Mouse (Mus musculus): ENCODE data around the gene Rimbp2.
A peak's percentile ranks its signal among the peaks of the same experiment; 100 is the strongest.

The Rimbp2 gene

DNA sequence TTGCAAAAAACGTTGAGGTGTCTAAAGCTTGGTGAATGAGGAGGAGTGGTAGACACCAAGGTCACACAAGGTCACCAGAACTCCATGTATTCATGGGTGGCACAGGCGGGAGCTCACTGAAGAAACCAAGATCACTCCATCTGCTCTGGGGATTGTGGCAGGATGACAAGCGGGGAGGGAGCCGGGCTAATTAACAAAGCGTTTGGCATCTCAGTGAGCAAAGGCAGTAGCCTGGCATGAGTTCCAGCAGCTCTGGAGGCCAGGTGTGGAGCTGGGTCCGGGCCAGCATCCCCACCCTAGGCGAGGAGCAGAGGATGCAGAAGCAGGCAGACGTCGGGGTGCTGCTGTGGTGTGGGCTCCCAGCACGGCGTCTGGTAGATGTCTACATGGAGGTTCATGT is 108.3 kb downstream of the Rimbp2 start:
- peak; percentile 76 for DNase-seq (ENCODE audit: low spot score)

DNA sequence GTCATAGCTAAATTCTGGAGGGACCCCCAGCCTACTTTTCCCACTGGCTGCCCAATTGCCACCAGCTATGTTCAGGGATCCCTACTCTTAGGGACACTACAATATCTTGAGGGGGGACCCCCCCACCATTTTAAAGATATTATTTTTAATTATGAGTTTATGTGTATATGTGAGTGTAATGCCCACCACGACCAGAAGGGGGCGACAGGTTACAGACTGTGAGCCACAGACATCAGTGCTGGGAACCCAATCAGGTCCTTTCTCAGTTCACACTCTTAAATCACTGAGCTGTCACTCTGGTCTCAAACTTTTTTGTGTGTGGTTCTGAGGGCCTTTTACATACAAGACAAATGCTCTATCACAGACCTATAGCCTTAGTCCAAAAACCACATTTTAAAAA is 109.3 kb downstream of the Rimbp2 start:
- DNase-seq (ENCODE audit: low spot score), result no peak

GRCm38 (mm10) chr5:128841541-128841940 is 111.7 kb downstream of the Rimbp2 start:
- peak; percentile 83 for DNase-seq (ENCODE audit: low spot score)

GRCm38 (mm10) chr5:128837045-128837444 is 116.2 kb downstream of the Rimbp2 start:
- DNase-seq (ENCODE audit: low spot score), result no peak

DNA sequence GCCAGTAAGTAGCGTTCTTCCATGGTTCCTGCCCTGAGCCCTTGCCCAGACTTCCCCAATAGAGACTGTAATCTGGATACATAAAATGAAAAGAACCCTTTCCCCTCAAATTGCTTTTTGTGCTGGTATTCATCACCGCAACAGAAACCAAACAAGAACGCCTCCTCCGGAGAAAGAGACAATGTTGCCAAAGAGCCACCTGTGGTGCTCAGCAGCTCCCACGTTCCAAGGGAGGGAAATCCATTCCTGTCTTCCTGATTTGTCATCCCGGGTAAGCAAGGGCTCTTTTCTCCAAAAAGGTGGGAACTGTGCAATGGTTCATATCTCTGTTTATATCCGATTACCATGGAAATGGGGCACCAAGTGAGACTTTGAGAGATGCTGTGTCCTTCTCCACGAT is 119.2 kb downstream of the Rimbp2 start:
- DNase-seq (ENCODE audit: low spot score), result no peak

GRCm38 (mm10) chr5:128822843-128823242 is 130.4 kb downstream of the Rimbp2 start:
- no peak for DNase-seq (ENCODE audit: low spot score)

DNA sequence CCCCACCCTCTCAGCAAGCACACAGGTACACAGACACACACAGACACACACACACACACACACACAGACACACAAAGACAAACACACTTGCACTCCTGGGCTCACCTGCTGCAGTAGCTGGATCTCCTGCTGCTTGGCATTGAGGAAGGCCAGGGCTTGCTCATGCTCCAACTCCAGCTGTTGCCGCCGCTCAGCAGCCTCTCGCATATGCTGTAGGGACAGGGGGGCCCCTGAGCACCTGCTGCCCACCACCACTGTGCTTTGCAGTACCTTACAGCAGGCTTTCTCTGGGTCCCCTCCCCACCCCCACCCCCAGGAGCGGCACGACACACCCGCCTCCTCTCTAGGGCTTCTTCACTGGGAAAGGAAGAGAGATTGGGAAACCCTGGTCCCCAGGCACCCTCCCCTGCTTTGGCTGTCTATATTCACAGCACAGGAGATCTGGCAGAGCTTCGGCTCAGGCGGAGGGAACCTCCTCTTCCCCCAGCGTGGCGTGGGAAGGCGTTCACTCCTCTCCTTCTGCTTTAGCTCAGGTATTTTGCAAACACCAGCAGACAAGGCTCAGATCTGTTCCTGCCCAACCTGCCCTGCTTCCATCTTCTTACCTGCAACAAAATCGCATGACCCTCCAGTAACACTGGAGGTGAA is 133.5 kb downstream of the Rimbp2 start:
- DNase-seq (ENCODE audit: low spot score), result peak; percentile 67

- no peak for DNase-seq (ENCODE audit: low spot score)
Measured at GRCm38 (mm10) chr5:128815629-128816028, 137.7 kb downstream of the Rimbp2 start.

- no peak for DNase-seq (ENCODE audit: low spot score)
Measured at GRCm38 (mm10) chr5:128815078-128815477, 138.2 kb downstream of the Rimbp2 start.

GRCm38 (mm10) chr5:128813121-128813520 is 140.2 kb downstream of the Rimbp2 start:
- no peak for DNase-seq (ENCODE audit: low spot score)

DNA sequence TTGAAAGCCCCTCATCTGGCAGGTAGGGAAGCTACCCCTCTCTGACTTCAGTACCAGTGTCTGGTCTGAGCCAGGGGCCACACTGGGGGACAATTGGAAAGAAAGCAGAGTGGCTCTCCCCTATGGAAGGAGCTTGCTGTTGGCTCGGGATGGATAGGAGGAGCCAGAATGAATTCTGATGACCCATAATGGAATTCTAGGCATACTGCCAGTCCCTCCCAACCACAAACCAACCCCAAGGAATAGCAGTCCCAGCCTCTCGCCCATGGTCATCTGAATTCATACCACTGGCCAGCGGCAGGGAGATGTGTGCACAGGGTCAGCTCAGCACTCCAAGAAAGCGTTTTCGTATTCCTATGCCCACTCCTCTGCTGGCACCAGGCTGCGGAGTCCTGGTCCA is 141.9 kb downstream of the Rimbp2 start:
- DNase-seq (ENCODE audit: low spot score), result no peak

DNA sequence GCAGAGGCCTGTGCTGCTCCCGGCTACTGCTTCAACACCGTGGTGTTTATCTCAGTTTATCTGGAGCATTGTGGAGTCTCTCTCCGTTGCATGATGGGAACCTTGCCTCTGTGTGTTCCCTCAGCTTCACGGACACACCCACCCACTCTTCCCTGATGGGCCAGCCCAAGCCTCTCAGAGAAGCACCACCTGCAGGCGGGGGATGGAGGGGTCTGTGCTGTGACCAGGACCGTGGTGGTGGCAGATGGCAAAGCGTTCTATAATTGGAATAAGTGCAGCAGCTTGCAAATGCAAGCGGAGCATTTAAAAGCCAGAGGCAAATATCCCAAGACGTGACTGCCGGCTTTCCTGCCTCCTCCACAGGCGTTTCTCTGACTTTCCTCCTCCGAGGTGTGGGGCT is 143.3 kb downstream of the Rimbp2 start:
- peak; percentile 86 for DNase-seq (ENCODE audit: low spot score)

GRCm38 (mm10) chr5:128809406-128809805 is 143.9 kb downstream of the Rimbp2 start:
- DNase-seq (ENCODE audit: low spot score), result no peak

DNA sequence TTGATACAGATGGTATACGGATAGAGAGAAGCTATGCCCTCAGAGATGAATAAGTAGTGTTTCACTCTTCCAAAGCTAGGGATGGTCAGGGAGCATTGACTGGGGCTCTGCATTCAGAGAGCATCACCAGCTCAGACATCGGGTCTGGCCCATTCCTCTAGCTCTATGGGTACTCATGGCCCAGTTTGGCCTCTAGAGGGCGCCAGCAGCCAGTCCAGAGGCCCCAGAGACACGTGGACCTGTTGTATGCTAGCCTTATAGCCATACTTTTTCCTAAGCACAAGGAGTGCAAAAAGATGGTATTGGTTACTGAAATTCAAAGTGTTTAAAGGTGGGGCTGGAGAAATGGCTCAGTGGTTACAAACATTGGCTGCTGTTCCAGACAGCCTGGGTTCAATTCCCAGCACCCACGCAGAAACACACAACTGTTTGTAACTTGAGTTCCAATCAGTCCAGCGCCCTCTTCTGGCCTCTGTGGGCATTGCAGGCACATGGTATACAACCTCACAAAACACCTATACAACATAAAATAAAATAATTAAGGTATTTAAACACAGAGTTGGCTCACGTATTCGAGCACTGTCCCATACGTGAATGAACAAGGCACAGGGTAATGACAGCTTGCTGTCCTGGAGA is 144.6 kb downstream of the Rimbp2 start:
- no peak for DNase-seq (ENCODE audit: low spot score)

DNA sequence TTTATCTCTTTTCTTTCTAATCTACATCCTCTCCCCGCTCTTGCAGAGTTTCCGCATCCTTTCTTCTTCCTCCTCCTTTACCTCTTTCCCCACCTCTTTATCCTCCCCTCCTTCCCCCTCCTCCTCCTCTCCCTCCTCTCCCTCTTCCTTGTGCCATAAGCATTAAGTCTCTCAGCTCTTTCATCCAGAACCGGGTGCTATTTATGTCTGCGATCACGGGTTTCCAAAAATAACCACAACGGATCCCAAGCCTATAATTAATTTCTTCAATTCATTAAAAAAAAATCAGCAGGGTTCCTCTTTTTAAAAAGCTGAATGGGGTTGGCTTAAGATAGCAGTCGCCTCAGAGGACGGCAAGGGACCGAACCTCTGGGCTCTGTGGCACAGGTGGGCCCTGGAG is 145.9 kb downstream of the Rimbp2 start:
- no peak for DNase-seq (ENCODE audit: low spot score)

DNA sequence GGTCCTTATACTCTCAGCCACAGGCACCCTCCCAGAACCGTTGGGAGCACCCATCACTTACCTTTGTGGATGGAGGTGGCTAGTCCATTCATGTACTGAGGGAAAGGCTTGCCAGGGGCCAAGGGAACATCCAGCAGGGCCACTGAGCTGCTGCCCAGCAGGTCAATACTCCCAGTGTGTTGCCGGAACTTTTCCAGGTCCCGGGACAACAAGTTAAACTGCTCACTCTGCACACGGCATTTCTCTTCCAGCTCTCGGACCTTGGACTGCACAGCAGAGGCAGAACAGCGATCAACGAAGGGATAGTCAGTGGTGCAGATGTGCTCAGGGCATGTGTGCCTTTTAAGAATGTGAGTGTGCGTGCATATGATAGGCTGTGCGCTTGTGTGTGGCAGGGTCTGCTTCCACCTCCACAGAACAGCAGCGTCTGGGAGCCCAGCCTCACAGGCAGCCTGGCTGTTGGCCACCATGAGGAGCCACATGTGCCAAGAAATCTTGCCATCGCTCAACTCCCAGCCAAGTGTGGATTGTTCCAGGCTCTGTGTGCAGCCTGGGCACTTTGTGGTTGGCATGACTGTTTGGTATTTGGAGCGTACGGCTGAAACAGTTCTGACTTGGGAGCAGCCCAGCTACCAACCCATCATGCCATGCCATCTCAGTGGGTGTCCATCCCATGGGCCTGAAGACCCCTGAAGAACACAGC is 146.8 kb downstream of the Rimbp2 start:
- peak; percentile 85 for DNase-seq (ENCODE audit: low spot score)

DNA sequence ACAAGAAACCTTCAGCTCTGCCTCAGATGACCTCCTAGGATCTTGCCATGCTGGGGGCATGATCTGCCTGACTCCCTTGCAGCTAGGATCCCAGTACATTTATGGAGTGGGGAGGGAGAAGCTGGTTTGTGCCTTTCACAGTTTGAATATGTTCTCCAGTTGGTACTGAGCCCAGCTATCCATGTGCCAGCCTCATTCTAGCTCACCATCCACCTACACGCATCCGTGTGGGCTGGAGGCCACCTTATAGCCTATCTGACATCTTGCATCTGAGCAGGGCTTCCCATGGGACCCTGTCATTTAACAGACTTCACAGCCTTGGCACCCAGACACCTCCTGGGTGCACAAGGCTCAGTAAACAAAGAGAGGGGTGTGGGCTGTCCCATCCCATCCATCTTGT is 148.2 kb downstream of the Rimbp2 start:
- DNase-seq (ENCODE audit: low spot score), result no peak

DNA sequence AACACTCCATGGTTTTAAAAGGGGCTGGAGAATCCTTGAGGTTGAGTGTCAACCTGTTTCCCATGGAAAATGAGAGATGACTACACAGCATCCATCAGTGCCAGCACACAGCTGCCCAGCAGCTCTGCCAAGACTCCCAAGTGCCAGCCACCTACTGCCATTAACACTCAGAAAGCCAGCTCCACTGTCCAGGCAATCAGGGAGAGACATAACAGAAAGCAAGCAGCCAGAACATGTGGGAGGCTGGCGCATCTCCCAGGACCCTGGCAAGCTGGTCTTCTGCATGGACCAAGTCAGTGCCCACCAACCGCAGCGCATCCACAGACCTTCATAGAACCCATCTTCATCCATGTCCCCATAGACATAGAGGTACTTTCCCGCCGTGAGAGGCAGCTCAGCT is 152.7 kb downstream of the Rimbp2 start:
- no peak for DNase-seq (ENCODE audit: low spot score)

- DNase-seq (ENCODE audit: low spot score), result no peak
Measured at GRCm38 (mm10) chr5:128781621-128782020, 171.7 kb downstream of the Rimbp2 start.

GRCm38 (mm10) chr5:128776386-128776785 is 176.9 kb downstream of the Rimbp2 start:
- DNase-seq (ENCODE audit: low spot score), result no peak

DNA sequence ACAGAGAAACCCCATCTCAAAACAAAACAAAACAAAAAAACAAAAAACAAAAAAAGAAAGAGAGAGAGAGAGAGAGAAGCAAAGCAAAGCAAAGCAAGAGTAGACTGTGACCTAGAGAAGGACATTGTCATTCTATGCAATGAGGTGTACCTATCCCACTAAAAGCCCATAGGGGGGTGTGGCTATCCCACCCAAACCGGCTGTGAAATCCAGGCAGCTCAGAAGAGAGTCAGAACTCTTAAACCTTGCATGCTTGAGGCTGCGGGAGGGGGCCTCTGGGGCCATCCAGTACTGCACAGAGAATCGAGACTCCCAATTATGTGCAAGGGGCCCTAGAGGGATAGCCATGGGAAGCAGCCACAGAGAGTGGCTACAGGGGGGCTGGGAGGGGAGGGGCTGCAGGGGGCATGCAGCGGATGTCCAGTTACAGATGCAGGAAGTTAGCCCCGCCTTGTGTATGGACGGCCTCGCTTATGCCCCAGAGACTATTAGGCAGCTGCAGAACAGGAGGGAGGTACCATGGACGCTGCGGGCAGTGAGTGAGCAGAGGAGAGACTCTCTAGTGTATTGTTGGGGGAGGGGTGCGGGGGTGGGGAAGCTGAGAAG is 184.2 kb downstream of the Rimbp2 start:
- no peak for DNase-seq (ENCODE audit: low spot score)

- DNase-seq (ENCODE audit: low spot score), result no peak
Measured at GRCm38 (mm10) chr5:128761118-128761517, 192.2 kb downstream of the Rimbp2 start.

DNA sequence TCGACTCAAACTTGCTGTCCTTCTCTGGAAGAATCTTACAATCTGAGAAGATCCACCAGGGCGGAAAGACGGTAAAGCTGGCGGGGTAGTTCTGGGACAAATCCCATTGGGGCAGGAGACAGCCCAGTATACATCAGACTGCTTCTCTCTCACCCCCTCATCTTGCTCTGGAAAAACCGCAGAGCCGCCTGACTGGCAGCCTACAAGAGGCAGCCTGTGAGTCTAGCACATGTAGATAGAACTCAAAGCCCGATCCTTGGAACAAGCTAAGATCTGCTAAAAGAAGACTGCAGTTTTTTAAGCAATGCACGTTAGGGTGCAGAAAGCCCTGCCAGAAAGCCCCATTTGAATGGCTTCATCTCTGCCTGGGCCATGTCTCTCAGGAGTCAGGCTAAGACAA is 207.0 kb downstream of the Rimbp2 start:
- DNase-seq (ENCODE audit: low spot score), result no peak

Data from layer of hippocampus, adult 11-12 months (tissue).